Mouse (Mus musculus) B cell, adult (primary cell): Measurements from ENCODE around the gene Gm13691. TPM values are rescaled to one million over a fixed set of nuclear protein-coding genes. Genes with fewer than 3 reads are reported as not detected.

Experiments
- total RNA-seq: library from RNA; stranded (reverse); gene quantifications from 4 replicates; pipeline ENCODE4 v1.2.4, GENCODE M21; 2023; ENCODE audit not compliant: inconsistent age

The Gm13691 gene
- total RNA-seq: 2.6 to 3.1 TPM (median 3.0 TPM) in 4 replicates

DNA sequence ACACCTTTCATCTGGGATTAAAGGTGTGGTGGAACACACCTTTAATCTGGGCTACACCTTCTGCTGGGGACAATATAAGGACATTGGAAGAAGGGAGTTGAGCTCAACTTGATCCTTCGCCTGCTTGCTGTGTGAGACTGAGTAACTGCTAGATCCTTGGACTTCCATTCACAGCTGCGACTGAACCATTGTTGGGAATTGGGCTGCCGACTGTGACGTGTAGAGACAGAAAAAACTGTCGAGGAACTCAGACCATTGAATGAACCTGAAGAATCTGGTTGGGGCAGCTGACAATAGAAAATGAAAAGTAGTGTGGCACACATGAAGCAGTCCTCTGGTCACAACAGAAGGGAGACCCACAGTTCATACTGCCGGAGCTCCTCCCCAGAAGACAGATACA is at the start of gene Gm13691:
Gene Gm13691 (plus strand): TSS at position 301 of the 400 bp plus-strand sequence.

DNA sequence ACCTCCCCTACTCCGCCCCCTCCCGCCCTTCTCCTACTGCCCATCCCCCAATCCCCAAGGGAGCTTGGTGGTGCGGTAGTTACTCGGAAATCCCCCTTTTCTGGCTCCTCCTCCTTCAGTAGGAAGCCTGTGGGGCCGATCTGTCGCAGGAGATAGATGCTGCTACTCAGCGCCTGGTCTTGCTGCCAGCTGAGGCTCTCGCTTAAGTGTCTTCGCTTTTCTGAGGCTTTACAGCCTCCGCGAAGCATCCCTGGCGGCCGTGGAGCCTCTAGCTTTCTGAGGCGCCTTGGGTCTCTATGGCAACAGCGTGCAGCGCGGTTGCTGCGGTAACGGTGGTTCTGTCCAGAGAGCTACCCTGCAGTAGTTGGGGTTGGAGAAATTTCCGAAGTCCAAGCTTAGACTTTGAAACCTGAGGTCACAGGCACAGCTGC is 49.4 kb upstream of the Gm13691 start, which contains the start of gene Zswim2:
Gene Zswim2 (minus strand): TSS at position 298 of the 431 bp plus-strand sequence.

GRCm38 (mm10) chr2:83955393-83955792 is 35.0 kb upstream of the Gm13691 start, which contains the start of gene Gm13698:
Gene Gm13698, plus strand, starts transcription at chr2:83955693.

GRCm38 (mm10) chr2:83961203-83961602 is 29.1 kb upstream of the Gm13691 start, which contains the start of gene Gm13693:
Gene Gm13693, plus strand, starts transcription at chr2:83961503.

DNA sequence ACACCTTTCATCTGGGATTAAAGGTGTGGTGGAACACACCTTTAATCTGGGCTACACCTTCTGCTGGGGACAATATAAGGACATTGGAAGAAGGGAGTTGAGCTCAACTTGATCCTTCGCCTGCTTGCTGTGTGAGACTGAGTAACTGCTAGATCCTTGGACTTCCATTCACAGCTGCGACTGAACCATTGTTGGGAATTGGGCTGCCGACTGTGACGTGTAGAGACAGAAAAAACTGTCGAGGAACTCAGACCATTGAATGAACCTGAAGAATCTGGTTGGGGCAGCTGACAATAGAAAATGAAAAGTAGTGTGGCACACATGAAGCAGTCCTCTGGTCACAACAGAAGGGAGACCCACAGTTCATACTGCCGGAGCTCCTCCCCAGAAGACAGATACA is 23.3 kb upstream of the Gm13691 start, which contains the start of gene Gm13695:
Gene Gm13695 (plus strand): TSS at position 301 of the 400 bp plus-strand sequence.

DNA sequence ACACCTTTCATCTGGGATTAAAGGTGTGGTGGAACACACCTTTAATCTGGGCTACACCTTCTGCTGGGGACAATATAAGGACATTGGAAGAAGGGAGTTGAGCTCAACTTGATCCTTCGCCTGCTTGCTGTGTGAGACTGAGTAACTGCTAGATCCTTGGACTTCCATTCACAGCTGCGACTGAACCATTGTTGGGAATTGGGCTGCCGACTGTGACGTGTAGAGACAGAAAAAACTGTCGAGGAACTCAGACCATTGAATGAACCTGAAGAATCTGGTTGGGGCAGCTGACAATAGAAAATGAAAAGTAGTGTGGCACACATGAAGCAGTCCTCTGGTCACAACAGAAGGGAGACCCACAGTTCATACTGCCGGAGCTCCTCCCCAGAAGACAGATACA is 17.5 kb upstream of the Gm13691 start, which contains the start of gene Gm13696:
Gene Gm13696 (plus strand): TSS at position 301 of the 400 bp plus-strand sequence.

DNA sequence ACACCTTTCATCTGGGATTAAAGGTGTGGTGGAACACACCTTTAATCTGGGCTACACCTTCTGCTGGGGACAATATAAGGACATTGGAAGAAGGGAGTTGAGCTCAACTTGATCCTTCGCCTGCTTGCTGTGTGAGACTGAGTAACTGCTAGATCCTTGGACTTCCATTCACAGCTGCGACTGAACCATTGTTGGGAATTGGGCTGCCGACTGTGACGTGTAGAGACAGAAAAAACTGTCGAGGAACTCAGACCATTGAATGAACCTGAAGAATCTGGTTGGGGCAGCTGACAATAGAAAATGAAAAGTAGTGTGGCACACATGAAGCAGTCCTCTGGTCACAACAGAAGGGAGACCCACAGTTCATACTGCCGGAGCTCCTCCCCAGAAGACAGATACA is 11.7 kb upstream of the Gm13691 start, which contains the start of gene Gm13694:
Gene Gm13694 (plus strand): TSS at position 301 of the 400 bp plus-strand sequence.

DNA sequence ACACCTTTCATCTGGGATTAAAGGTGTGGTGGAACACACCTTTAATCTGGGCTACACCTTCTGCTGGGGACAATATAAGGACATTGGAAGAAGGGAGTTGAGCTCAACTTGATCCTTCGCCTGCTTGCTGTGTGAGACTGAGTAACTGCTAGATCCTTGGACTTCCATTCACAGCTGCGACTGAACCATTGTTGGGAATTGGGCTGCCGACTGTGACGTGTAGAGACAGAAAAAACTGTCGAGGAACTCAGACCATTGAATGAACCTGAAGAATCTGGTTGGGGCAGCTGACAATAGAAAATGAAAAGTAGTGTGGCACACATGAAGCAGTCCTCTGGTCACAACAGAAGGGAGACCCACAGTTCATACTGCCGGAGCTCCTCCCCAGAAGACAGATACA is 5.9 kb upstream of the Gm13691 start, which contains the start of gene Gm13697:
Gene Gm13697 (plus strand): TSS at position 301 of the 400 bp plus-strand sequence.

Other genes starting within 250 kb of the Gm13691 start
- not detected in 4 replicates for gene Fam171b, start 177.9 kb upstream of the Gm13691 start, total RNA-seq
- gene Zswim2, start 49.3 kb upstream of the Gm13691 start, total RNA-seq: not detected in 4 replicates
- 2.6 to 3.1 TPM (median 3.0 TPM) in 4 replicates for gene Gm13698, start 34.9 kb upstream of the Gm13691 start, total RNA-seq
- 2.6 to 3.1 TPM (median 3.0 TPM) in 4 replicates for gene Gm13693, start 29.1 kb upstream of the Gm13691 start, total RNA-seq
- gene Gm13695, start 23.2 kb upstream of the Gm13691 start, total RNA-seq: 2.6 TPM in 1 of 4 replicates, not detected in the others
- gene Gm13696, start 17.4 kb upstream of the Gm13691 start, total RNA-seq: 2.6 to 3.1 TPM (median 3.0 TPM) in 4 replicates
- gene Gm13694, start 11.6 kb upstream of the Gm13691 start, total RNA-seq: 2.6 to 3.1 TPM (median 3.0 TPM) in 4 replicates
- gene Gm13697, start 5.8 kb upstream of the Gm13691 start, total RNA-seq: 2.6 to 3.1 TPM (median 3.0 TPM) in 4 replicates